Mouse (Mus musculus) E14TG2a.4 (cell line): ENCODE data around the gene Fam222b.

Source experiments
- H3K27me3 ChIP-seq: 2 replicates; pipeline ENCODE4 v1.6.1; 2014; ENCODE audit warnings: low read length, control low read depth; ENCODE audit not compliant: insufficient read depth
- H3K36me3 ChIP-seq: 2 replicates; pipeline ENCODE4 v1.6.1; 2014; ENCODE audit warnings: low read length, control low read depth; ENCODE audit not compliant: insufficient read depth
- H3K4me1 ChIP-seq: replicated peaks from 2 replicates; pipeline ENCODE4 v1.6.1; 2014; ENCODE audit warnings: low read depth, low read length, control low read depth
- H3K4me3 ChIP-seq: replicated peaks from 2 replicates; pipeline ENCODE4 v1.5.1; 2014; ENCODE audit warnings: mild to moderate bottlenecking, low read length
- H3K9me3 ChIP-seq: 2 replicates; pipeline ENCODE4 v1.6.1; 2014; ENCODE audit warnings: low read length, control low read depth
- CTCF ChIP-seq: conservative IDR thresholded peaks from 2 replicates; pipeline ENCODE4 v1.5.1; 2014; ENCODE audit warnings: low read length
- NANOG ChIP-seq: IDR thresholded peaks from 2 replicates; pipeline ENCODE4 v1.6.1; 2014; ENCODE audit warnings: borderline replicate concordance, low read length, mixed read lengths
- POU5F1 ChIP-seq: IDR thresholded peaks from 2 replicates; pipeline ENCODE4 v1.6.1; 2014; ENCODE audit warnings: low read length, borderline replicate concordance

Fam222b gene

DNA sequence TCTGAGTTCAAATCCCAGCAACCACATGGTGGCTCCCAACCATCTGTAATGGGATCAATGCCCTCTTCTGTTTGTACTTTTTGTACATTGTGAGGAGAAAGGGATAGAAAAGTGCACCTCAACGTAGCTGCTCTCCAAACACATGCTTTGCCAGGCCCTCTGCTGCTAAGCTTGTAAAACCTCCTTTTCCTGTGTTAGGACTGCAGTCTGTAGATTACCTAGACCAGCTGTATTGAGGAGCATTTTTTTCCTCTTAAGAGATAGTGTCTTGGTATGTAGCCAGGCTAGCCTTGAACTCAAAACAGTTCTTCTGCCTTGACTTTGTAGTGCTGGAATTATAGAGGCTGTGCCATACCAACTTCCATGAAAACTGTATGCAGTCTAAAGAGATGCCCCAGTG lies 41.7 kb downstream of the Fam222b start:
- no peak overlapping the region for H3K4me3 ChIP-seq
- H3K36me3 ChIP-seq = peaks cover 14% of the 10 kb centered on the region
- H3K4me1 ChIP-seq = peaks cover 46% of the 10 kb centered on the region
- TF ChIP-seq POU5F1 = no peak
- no peak for TF ChIP-seq NANOG
- no peak for TF ChIP-seq CTCF
- no peaks in the 10 kb centered on the region for H3K9me3 ChIP-seq
- no peaks in the 10 kb centered on the region for H3K27me3 ChIP-seq

DNA sequence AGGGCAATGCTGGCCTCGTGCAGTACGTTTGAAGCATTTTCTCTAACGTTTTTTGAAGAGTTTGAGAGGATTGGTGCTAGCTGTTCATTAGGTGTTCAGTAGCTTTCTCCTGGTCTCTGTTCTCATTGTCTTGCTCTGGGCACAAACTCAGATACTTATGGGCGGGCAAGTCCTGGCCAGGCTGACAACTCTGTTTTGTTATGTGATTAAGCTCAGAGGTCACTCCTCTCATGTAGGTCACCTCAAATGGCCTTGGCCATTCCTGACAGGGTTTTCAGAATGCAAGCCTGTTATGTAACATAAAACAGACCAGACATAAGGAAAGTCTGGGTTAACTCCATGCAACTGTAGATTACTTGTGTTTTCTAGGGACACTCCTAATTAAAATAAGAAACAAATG lies 43.1 kb downstream of the Fam222b start:
- Histone ChIP-seq H3K36me3 (peaks cover 16% of the 10 kb centered on the region; the same call in 1 of the 2 replicates), H3K27me3 (no peaks in the 10 kb centered on the region), H3K4me1 (peaks cover 40% of the 10 kb centered on the region), H3K4me3 (no peak overlapping the region; the same call in 1 of the 2 replicates), H3K9me3 (no peaks in the 10 kb centered on the region)
- no peak for TF ChIP-seq POU5F1

DNA sequence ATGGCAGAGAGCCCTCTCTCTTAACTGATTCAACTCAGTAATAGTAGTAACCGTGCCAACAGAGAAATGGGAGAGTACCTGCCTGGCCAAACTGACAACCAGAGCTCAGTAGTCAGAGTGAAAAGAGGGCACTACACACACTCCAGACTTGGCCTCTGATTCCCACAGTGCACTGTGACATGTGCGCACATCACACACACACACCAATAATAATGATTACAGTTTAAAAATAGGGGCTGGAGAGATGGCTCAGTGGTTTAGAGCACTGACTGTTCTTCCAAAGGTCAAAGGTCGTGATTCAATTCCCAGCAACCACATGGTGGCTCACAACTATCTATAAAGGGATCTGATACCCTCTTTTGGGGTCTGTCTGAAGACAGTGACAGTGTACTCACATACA lies 43.6 kb downstream of the Fam222b start:
- Histone ChIP-seq H3K4me1 (peaks cover 40% of the 10 kb centered on the region), H3K36me3 (peaks cover 19% of the 10 kb centered on the region), H3K9me3 (no peaks in the 10 kb centered on the region), H3K27me3 (no peaks in the 10 kb centered on the region), H3K4me3 (no peak overlapping the region)
- TF ChIP-seq POU5F1 = no peak
- TF ChIP-seq CTCF = no peak
- TF ChIP-seq NANOG = no peak

DNA sequence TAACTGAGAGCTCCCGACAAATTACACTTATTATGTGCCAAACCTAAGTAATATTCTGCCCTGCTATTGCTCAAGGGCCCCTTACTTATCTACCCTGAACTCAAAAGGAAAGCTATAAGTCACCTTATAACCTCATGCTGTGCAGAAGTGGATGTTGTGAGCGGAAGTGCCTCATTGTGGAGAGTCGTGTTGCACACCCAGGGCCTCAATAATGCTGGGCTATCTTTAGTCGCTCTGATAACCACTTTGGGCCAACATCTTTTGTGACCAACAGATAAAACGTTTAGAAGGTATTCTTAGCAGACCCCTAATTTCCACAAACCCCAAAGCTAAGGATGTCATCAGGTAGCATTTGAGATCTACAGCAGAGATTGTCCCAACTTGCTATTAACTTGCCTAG lies 46.2 kb downstream of the Fam222b start:
- Histone ChIP-seq H3K4me1 (peaks cover 49% of the 10 kb centered on the region), H3K9me3 (no peaks in the 10 kb centered on the region), H3K4me3 (no peak overlapping the region), H3K36me3 (peaks cover 45% of the 10 kb centered on the region), H3K27me3 (no peaks in the 10 kb centered on the region)
- TF ChIP-seq POU5F1 = no peak
- no peak for TF ChIP-seq NANOG

DNA sequence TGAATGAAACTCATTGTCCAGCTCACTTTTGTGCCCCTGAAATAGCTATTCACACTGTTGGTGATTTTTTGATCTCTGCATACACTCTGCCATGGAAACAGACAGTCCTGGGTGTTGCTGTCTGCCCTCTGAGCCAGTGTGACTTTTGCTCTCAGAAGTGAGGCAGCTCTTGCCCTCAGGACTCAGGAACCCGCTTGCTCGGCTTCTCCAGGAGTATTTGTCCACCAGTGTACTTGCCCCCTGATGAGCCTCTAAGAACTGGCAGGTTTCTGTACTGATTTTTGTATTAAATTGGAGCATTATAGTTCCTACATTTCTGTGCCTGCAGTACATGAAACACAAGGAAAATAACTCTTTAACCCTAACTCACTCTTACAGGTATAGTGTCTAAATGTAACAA lies 49.1 kb downstream of the Fam222b start:
- no peak overlapping the region for H3K4me3 ChIP-seq
- H3K4me1 ChIP-seq = peaks cover 52% of the 10 kb centered on the region
- H3K27me3 ChIP-seq = no peaks in the 10 kb centered on the region
- peaks cover 73% of the 10 kb centered on the region for H3K36me3 ChIP-seq
- no peaks in the 10 kb centered on the region for H3K9me3 ChIP-seq
- no peak for TF ChIP-seq POU5F1
- TF ChIP-seq NANOG = no peak
- no peak for TF ChIP-seq CTCF

DNA sequence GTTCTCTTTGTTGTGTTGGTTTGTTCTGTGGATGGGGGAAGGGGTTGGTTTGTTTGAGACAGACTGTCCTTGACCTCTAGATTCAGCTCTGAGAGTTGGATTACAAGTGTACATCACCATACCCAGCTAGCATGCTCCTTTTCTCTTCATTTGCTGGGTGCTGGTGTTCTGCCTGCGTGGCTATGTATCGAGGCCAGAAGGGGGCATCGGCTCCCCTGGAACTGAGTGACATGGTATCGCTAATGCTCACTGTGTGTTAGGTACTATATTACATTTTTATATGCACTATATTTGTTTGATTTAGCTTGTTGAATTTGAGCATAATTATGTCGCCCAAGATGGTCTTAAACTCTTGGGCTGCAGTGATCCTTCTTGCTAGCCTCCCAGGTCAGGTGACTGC lies 51.7 kb downstream of the Fam222b start:
- H3K36me3 ChIP-seq = peaks cover 91% of the 10 kb centered on the region
- H3K4me3 ChIP-seq = no peak overlapping the region
- TF ChIP-seq NANOG (no peak), POU5F1 (no peak), CTCF (no peak)
- peaks cover 49% of the 10 kb centered on the region for H3K4me1 ChIP-seq
- no peaks in the 10 kb centered on the region for H3K9me3 ChIP-seq
- H3K27me3 ChIP-seq = no peaks in the 10 kb centered on the region

DNA sequence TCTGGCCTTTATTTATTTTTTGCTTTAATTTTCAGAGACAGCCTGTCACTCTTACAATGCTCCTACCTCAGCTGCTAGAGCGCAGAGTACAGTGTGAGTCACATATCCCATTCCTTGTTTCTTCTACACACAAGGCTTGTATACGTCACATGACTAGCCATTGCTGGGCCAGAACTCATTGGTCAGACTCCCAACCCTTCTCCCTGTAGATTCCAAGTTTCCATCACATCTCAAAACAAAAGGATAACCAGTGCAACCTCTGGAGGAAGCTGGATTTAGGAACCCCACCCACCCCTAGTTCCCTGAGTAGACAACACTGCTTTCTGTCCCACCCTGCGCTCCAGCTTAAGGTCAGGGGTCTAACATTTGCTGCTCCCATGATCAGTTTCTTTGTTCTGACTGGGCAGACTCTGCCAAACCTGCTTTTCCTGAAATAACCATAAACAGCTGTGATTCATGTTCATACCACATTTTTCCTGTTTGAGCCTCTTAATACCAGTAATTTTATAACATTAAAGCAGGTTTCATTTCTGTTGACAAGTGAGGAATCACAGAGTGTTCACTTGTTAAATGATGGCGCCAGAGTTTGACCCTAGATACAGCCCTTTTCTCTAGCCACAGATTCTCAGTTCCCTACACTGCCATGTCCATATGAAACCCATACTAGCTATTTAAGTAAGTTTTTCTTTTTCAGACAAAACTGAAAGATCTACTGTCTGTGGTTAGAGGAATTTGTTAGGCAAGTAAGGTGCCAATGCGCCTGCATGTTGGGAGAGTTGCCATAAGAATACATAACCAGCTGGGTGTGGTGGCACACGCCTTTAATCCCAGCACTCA lies 52.5 kb downstream of the Fam222b start:
- H3K36me3 ChIP-seq = peaks cover 86% of the 10 kb centered on the region
- no peak overlapping the region for H3K4me3 ChIP-seq
- no peaks in the 10 kb centered on the region for H3K9me3 ChIP-seq
- no peak for TF ChIP-seq CTCF
- TF ChIP-seq POU5F1 = no peak
- no peak for TF ChIP-seq NANOG
- peaks cover 49% of the 10 kb centered on the region for H3K4me1 ChIP-seq
- H3K27me3 ChIP-seq = no peaks in the 10 kb centered on the region

DNA sequence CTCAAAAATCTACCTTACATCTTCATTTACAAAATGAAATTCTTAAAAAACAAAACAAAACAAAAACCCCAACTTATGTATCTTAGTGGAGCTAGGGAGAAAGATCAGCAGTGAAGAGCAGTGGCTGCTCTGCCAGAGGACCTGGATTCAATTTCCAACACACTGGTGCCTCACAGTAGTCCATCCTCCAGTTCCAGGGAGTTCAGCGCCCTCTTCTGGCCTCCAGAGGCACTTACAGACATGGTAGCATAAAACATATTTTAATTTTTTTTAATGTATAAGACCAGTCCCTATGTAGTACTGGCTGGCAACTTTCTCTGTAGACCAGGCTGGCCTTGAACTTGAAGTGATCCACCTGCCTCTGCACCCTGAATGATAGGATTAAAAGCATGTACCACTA lies 56.7 kb downstream of the Fam222b start:
- H3K36me3 ChIP-seq = peaks cover 90% of the 10 kb centered on the region
- TF ChIP-seq POU5F1 (no peak), CTCF (peak; percentile 75), NANOG (no peak)

More for the DNA sequence above, 56.7 kb downstream of the Fam222b start:
- Histone ChIP-seq H3K27me3 (no peaks in the 10 kb centered on the region), H3K4me3 (no peak overlapping the region), H3K4me1 (peaks cover 54% of the 10 kb centered on the region), H3K9me3 (no peaks in the 10 kb centered on the region)
